Mouse (Mus musculus): ENCODE measurements around the gene Prr11. TPM values are rescaled to one million over a fixed set of nuclear protein-coding genes. Genes with fewer than 3 reads are reported as not detected.

Prr11 gene
- polyA plus RNA-seq, 1 experiment from 2014 or later: 8.6 TPM

MicroRNAs encoded within 50 kb of the gene (microRNA counts, 519-probe panel; counts per million panel counts)
- microRNA mmu-miR-301a: 6,311 counts per million, percentile 97 among the panel's probes with 10 or more counts

Small RNA genes lying within 50 kb of the gene (microRNA-seq; reads per million reads assigned to microRNA genes)
- 3,147 reads per million, percentile 86 among the genes with 10 or more reads in this experiment for gene Mir301

Other genes with a start within 250 kb of the Prr11 start
- 9.6 TPM in 2 replicates for gene Ypel2, start 115.0 kb downstream of the Prr11 start, polyA plus RNA-seq (2016; fragmentation: Nextera tagmentation; extraction: Ambion mirVana)
- 126 and 136 TPM in 2 replicates for gene Gdpd1, start 34.6 kb downstream of the Prr11 start, polyA plus RNA-seq (2016; fragmentation: Nextera tagmentation; extraction: Ambion mirVana)
- gene Smg8, start 21.9 kb downstream of the Prr11 start, polyA plus RNA-seq (2016; fragmentation: Nextera tagmentation; extraction: Ambion mirVana): 24.2 and 26.0 TPM in 2 replicates
- 80.6 and 81.7 TPM in 2 replicates for gene Ska2, start 526 bp upstream of the Prr11 start, polyA plus RNA-seq (2016; fragmentation: Nextera tagmentation; extraction: Ambion mirVana)
- 81.8 and 89.9 TPM in 2 replicates for gene Trim37, start 18.4 kb upstream of the Prr11 start, polyA plus RNA-seq (2016; fragmentation: Nextera tagmentation; extraction: Ambion mirVana)

Measured in hindbrain, embryonic 12.5 days (tissue).